Mouse (Mus musculus) liver, embryonic 11.5 days (tissue): ENCODE measurements around the gene Ccdc154. TPM values are rescaled to one million over a fixed set of nuclear protein-coding genes. Genes with fewer than 3 reads are reported as not detected.

Experiments
- ATAC-seq: fragments of 200-750 bp; cut with Nextera tagmentation; replicated peaks from 2 replicates; pipeline ENCODE4 v1.8.0; 2017; ENCODE audit warnings: moderate number of reproducible peaks, mild to moderate bottlenecking, moderate TSS enrichment, moderate library complexity; ENCODE audit not compliant: low FRiP score
- DNase-seq: peaks from one replicate; pipeline ENCODE4 v3.0.0-alpha.2; 2017; ENCODE audit warnings: low spot score
- H3K27ac ChIP-seq: fragments of 300-500 bp; sonication (generic); 2 replicates; pipeline ENCODE4 v1.5.1; 2014; ENCODE audit warnings: mild to moderate bottlenecking, low read depth, low read length, control low read depth
- H3K27me3 ChIP-seq: fragments of 300-500 bp; sonication (generic); replicated peaks from 2 replicates; pipeline ENCODE4 v1.6.1; 2014; ENCODE audit warnings: low read length, mixed read lengths; ENCODE audit not compliant: control insufficient read depth, insufficient read depth
- H3K36me3 ChIP-seq: fragments of 300-500 bp; sonication (generic); 2 replicates; pipeline ENCODE4 v1.6.1; 2014; ENCODE audit warnings: mild to moderate bottlenecking, low read length, moderate library complexity, mixed read lengths; ENCODE audit not compliant: control insufficient read depth, insufficient read depth
- H3K4me1 ChIP-seq: fragments of 300-500 bp; sonication (generic); replicated peaks from 2 replicates; pipeline ENCODE4 v1.6.1; 2014; ENCODE audit warnings: low read length, mixed read lengths; ENCODE audit not compliant: control insufficient read depth, insufficient read depth
- H3K4me2 ChIP-seq: fragments of 300-500 bp; sonication (generic); 2 replicates; pipeline ENCODE4 v1.6.1; 2014; ENCODE audit warnings: mild to moderate bottlenecking, control low read depth, moderate library complexity
- H3K4me3 ChIP-seq: fragments of 300-500 bp; sonication (generic); 2 replicates; pipeline ENCODE4 v1.5.1; 2014; ENCODE audit warnings: low read depth, low read length, control low read depth
- H3K9ac ChIP-seq: fragments of 300-500 bp; sonication (generic); 2 replicates; pipeline ENCODE4 v1.6.1; 2014; ENCODE audit warnings: low read depth, low read length, control low read depth
- H3K9me3 ChIP-seq: fragments of 300-500 bp; sonication (generic); 2 replicates; pipeline ENCODE4 v1.6.1; 2016; ENCODE audit warnings: low read length, inconsistent platforms, mixed read lengths; ENCODE audit not compliant: control insufficient read depth
- WGBS: fragments of 180-500 bp; shearing (Covaris S2); extraction: QIAGEN DNeasy Blood & Tissue Kit; methylation state at CpG from one replicate; pipeline ENCODE4 v1.1.7; 2014; 5-methylcytosine and 5-hydroxymethylcytosine counted together
- polyA plus RNA-seq: library from polyadenylated mRNA; unstranded; fragments of >200 nt; fragmentation: Nextera tagmentation; extraction: Ambion mirVana; gene quantifications from 2 replicates; pipeline ENCODE4 v1.2.1, GENCODE M21; 2014

Ccdc154 gene
- polyA plus RNA-seq, 1 experiment from 2014 or later, result 0.11 TPM

- DNase-seq, result no peak
These were observed 58.5 kb downstream of the Ccdc154 start for GRCm38 (mm10) chr17:25220746-25221145.

More at GRCm38 (mm10) chr17:25220746-25221145, 58.5 kb downstream of the Ccdc154 start:
- Histone ChIP-seq H3K36me3 (no peaks in the 10 kb centered on the region; the same call in 1 of the 2 replicates), H3K9me3 (no peaks in the 10 kb centered on the region), H3K27me3 (no peaks in the 10 kb centered on the region), H3K4me2 (0 out of 2 replicates have a peak overlapping the region, but pooled peaks have one; percentile 82), H3K4me1 (peaks cover 37% of the 10 kb centered on the region), H3K4me3 (no peak overlapping the region), H3K27ac (no peak overlapping the region), H3K9ac (no peak overlapping the region)
- ATAC-seq, result no peak
- WGBS, result 86% methylated on average over 1 of the region's 1 CpGs

Other genes with a start within 250 kb of the Ccdc154 start
- gene Mapk8ip3, start 225.5 kb upstream of the Ccdc154 start, polyA plus RNA-seq, result 19.8 and 28.0 TPM in 2 replicates
- gene Jpt2, start 201.8 kb upstream of the Ccdc154 start, polyA plus RNA-seq, result 164 and 168 TPM in 2 replicates
- gene Cramp1l, start 146.7 kb upstream of the Ccdc154 start, polyA plus RNA-seq, result 9.5 and 11.8 TPM in 2 replicates
- gene Ift140, start 146.4 kb upstream of the Ccdc154 start, polyA plus RNA-seq, result 51.6 and 55.3 TPM in 2 replicates
- gene Tmem204, start 78.9 kb upstream of the Ccdc154 start, polyA plus RNA-seq, result 8.5 and 10.1 TPM in 2 replicates
- 46.2 and 49.6 TPM in 2 replicates for gene Telo2, start 46.5 kb upstream of the Ccdc154 start, polyA plus RNA-seq
- gene Ptx4, start 41.7 kb upstream of the Ccdc154 start, polyA plus RNA-seq, result not detected in 2 replicates
- 18.7 and 19.7 TPM in 2 replicates for gene Clcn7, start 29.1 kb upstream of the Ccdc154 start, polyA plus RNA-seq
- gene Gm38655, start 13.0 kb downstream of the Ccdc154 start, polyA plus RNA-seq, result not detected in 2 replicates
- gene BC003965, start 22.1 kb downstream of the Ccdc154 start, polyA plus RNA-seq, result 42.5 and 47.8 TPM in 2 replicates
- gene Unkl, start 25.9 kb downstream of the Ccdc154 start, polyA plus RNA-seq, result 11.5 and 11.7 TPM in 2 replicates
- gene Gnptg, start 77.7 kb downstream of the Ccdc154 start, polyA plus RNA-seq, result 29.0 and 30.8 TPM in 2 replicates
- 49.3 and 51.1 TPM in 2 replicates for gene Tsr3, start 77.7 kb downstream of the Ccdc154 start, polyA plus RNA-seq
- 0.60 and 0.83 TPM in 2 replicates for gene Baiap3, start 93.9 kb downstream of the Ccdc154 start, polyA plus RNA-seq
- 621 and 624 TPM in 2 replicates for gene Ube2i, start 112.2 kb downstream of the Ccdc154 start, polyA plus RNA-seq
- not detected in 2 replicates for gene Prss34, start 135.9 kb downstream of the Ccdc154 start, polyA plus RNA-seq
- not detected in 2 replicates for gene Prss28, start 146.2 kb downstream of the Ccdc154 start, polyA plus RNA-seq
- not detected in 2 replicates for gene Prss29, start 156.2 kb downstream of the Ccdc154 start, polyA plus RNA-seq
- not detected in 2 replicates for gene Tpsab1, start 183.1 kb downstream of the Ccdc154 start, polyA plus RNA-seq
- gene Tpsb2, start 203.8 kb downstream of the Ccdc154 start, polyA plus RNA-seq, result 0.22 and 0.25 TPM in 2 replicates
- 0.81 and 1.1 TPM in 2 replicates for gene Tpsg1, start 206.8 kb downstream of the Ccdc154 start, polyA plus RNA-seq